Mouse (Mus musculus) thymus, adult 2 months (tissue): ENCODE data around the gene Adpgk. TPM values are rescaled to one million over a fixed set of nuclear protein-coding genes. Genes with fewer than 3 reads are reported as not detected.
A peak's percentile ranks its signal among the peaks of the same experiment; 100 is the strongest.

Source experiments
- DNase-seq: peaks from one replicate; pipeline ENCODE4 v3.0.0; 2021
- H3K27ac ChIP-seq: fragments of 200-500 bp; 2 replicates; pipeline ENCODE4 v1.5.1; 2012; ENCODE audit warnings: low read length, control low read depth; ENCODE audit not compliant: control insufficient read depth, insufficient read depth
- H3K27me3 ChIP-seq: fragments of 200-500 bp; 2 replicates; pipeline ENCODE4 v1.6.1; 2012; ENCODE audit warnings: mild to moderate bottlenecking, low read length, moderate library complexity, mixed read lengths; ENCODE audit not compliant: control insufficient read depth, insufficient read depth
- H3K36me3 ChIP-seq: fragments of 200-500 bp; 2 replicates; pipeline ENCODE4 v1.6.1; 2012; ENCODE audit warnings: mild to moderate bottlenecking, low read length, moderate library complexity; ENCODE audit not compliant: control insufficient read depth, insufficient read depth
- H3K4me1 ChIP-seq: fragments of 200-500 bp; replicated peaks from 2 replicates; pipeline ENCODE4 v1.6.1; 2012; ENCODE audit warnings: low read length; ENCODE audit not compliant: control insufficient read depth, insufficient read depth
- H3K4me3 ChIP-seq: fragments of 200-500 bp; 2 replicates; pipeline ENCODE4 v1.5.1; 2012; ENCODE audit warnings: mild to moderate bottlenecking, low read length, control low read depth, moderate library complexity; ENCODE audit not compliant: control insufficient read depth, insufficient read depth
- CTCF ChIP-seq: fragments of 200-500 bp; IDR thresholded peaks from 2 replicates; pipeline ENCODE4 v1.5.1; 2012; ENCODE audit warnings: mild to moderate bottlenecking, control low read depth, low read length, moderate library complexity, borderline replicate concordance; ENCODE audit not compliant: control insufficient read depth, poor library complexity, insufficient read depth; ENCODE audit errors: extremely low read depth
- POLR2A ChIP-seq: fragments of 200-500 bp; IDR thresholded peaks from 2 replicates; pipeline ENCODE4 v1.6.1; 2012; ENCODE audit warnings: mild to moderate bottlenecking, low read length, control low read depth, moderate library complexity; ENCODE audit not compliant: control insufficient read depth, poor library complexity, insufficient read depth; ENCODE audit errors: extremely low read depth
- WGBS: fragments of 180-500 bp; shearing (Covaris S2); methylation state at CpG from one replicate; pipeline ENCODE4 v1.1.7; 2018; 5-methylcytosine and 5-hydroxymethylcytosine counted together
- polyA plus RNA-seq: library from polyadenylated mRNA; depleted of rRNA; stranded (reverse); fragments of >200 nt; gene quantifications from 2 replicates; pipeline ENCODE4 v1.2.3, GENCODE M21; 2012; rRNA removed

Adpgk gene
- 20.2 and 24.8 TPM in 2 replicates for polyA plus RNA-seq

GRCm38 (mm10) chr9:59290957-59291687 lies at the start of gene Adpgk:
Adpgk (plus strand) TSS chr9:59291558.
- H3K4me3 ChIP-seq, result peak within 1 kb of the TSS; percentile 64
- DNase-seq, result peak; percentile 98
- no peaks in the 10 kb centered on the region for H3K36me3 ChIP-seq
- TF ChIP-seq POLR2A (peak; percentile 100), CTCF (peak; percentile 61; the same call in 1 of the 2 replicates)
- H3K4me1 ChIP-seq, result peaks cover 8% of the 10 kb centered on the region
- peak within 1 kb of the TSS; percentile 6 for H3K27ac ChIP-seq
- WGBS, result under 1% methylated on average over 58 of the region's 58 CpGs
- H3K27me3 ChIP-seq, result no peaks in the 10 kb centered on the region

- Histone ChIP-seq H3K27ac (no peak overlapping the region), H3K4me3 (no peak overlapping the region), H3K4me1 (no peaks in the 10 kb centered on the region), H3K36me3 (no peaks in the 10 kb centered on the region), H3K27me3 (no peaks in the 10 kb centered on the region)
- no peak for DNase-seq
- TF ChIP-seq CTCF, result no peak
- TF ChIP-seq POLR2A, result no peak
- WGBS, result 66% methylated on average over 7 of the region's 7 CpGs
These were observed 46.2 kb upstream of the Adpgk start for GRCm38 (mm10) chr9:59245181-59245580.

DNA sequence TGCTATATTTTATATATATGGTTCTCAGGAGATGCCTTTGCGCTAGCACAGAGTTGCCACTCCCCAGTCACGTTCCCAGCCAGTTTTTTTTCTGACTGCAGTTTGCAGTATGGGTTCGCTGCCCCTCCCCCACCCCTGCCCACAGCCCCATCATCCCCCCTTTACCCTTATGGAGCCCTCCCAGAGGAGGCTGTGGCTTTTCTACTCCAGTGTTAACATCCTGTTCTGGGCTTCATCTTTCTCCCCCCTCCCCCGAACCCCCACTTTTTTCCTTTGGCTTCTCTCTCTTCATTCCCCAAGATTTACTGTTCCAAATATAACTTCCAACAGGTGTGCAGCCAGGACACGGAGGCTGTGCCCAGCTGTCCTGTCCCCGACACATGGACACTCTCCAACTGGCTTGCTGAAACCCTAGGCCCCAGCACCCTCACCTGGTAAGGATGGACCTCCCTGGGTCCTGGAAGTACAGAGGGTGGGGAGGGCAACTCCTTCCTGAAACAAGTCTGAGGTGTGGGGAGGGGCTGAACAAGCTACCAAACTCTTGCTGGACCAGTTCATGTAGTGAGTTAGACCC lies 44.8 kb upstream of the Adpgk start:
- H3K27ac ChIP-seq, result no peak overlapping the region
- H3K4me3 ChIP-seq, result no peak overlapping the region
- 38% methylated on average over 6 of the region's 6 CpGs for WGBS
- H3K36me3 ChIP-seq, result no peaks in the 10 kb centered on the region
- H3K4me1 ChIP-seq, result no peaks in the 10 kb centered on the region
- DNase-seq, result no peak
- H3K27me3 ChIP-seq, result no peaks in the 10 kb centered on the region
- no peak for TF ChIP-seq CTCF
- no peak for TF ChIP-seq POLR2A

DNA sequence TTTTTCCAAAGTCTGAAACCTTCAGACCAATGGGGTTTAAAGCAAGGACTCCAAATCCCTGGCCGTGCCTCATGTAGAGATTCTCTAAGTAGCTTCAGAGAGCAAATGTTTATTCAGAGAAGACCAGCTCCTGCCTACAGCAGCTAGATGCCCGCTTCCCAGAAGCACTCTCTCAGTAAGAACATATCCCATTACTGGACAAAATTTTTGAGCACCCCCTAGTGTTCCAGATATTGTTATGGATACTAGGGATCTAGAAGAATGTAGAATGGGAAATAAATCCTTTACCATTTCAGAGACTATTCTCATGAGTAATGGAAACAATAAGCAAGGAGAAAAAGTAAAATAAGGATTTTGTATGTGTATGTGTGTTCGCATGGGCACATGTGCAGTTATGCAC lies 42.0 kb upstream of the Adpgk start:
- no peak for TF ChIP-seq CTCF
- TF ChIP-seq POLR2A, result no peak
- Histone ChIP-seq H3K4me1 (no peaks in the 10 kb centered on the region), H3K27ac (no peak overlapping the region), H3K36me3 (no peaks in the 10 kb centered on the region), H3K4me3 (no peak overlapping the region), H3K27me3 (no peaks in the 10 kb centered on the region)
- no peak for DNase-seq
- 87% methylated on average over 3 of the region's 3 CpGs for WGBS

GRCm38 (mm10) chr9:59250272-59250671 lies 41.1 kb upstream of the Adpgk start:
- WGBS, result 65% methylated on average over 3 of the region's 3 CpGs
- H3K4me1 ChIP-seq, result no peaks in the 10 kb centered on the region
- no peak for TF ChIP-seq POLR2A
- TF ChIP-seq CTCF, result no peak
- no peaks in the 10 kb centered on the region for H3K36me3 ChIP-seq
- no peak for DNase-seq
- H3K27me3 ChIP-seq, result no peaks in the 10 kb centered on the region
- no peak overlapping the region for H3K4me3 ChIP-seq
- H3K27ac ChIP-seq, result no peak overlapping the region

GRCm38 (mm10) chr9:59254716-59255421 lies 36.5 kb upstream of the Adpgk start:
- Histone ChIP-seq H3K4me1 (no peaks in the 10 kb centered on the region), H3K36me3 (no peaks in the 10 kb centered on the region), H3K27ac (no peak overlapping the region), H3K27me3 (no peaks in the 10 kb centered on the region), H3K4me3 (no peak overlapping the region)
- DNase-seq, result no peak
- WGBS, result 82% methylated on average over 5 of the region's 5 CpGs
- TF ChIP-seq CTCF (no peak), POLR2A (no peak)
